Mouse (Mus musculus): Measurements from ENCODE around the gene Dnajc13.

The Dnajc13 gene

GRCm38 (mm10) chr9:104254408-104255180 lies 8.1 kb downstream of the Dnajc13 start:
- DNase-seq (ENCODE audit: low spot score), result no peak

DNA sequence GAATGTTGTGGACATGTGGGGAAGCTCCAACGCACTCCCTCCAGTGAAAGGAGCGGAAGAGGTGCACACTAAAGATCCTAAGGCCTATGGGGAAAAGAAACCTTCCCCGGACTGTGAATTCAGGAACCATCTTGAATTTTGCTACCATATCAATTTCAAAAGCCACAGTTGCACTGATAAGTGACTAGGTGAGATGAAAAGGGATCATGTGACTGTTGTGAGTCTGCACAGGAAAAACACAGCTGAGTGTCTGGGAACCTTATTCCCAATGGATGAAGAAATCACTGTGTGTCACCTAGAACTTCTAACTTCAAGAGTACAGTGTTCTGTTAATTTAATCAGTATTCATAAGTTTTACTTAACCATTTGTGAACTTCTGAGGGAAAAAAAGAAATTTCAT lies 10.1 kb downstream of the Dnajc13 start:
- no peak for DNase-seq (ENCODE audit: low spot score)

DNA sequence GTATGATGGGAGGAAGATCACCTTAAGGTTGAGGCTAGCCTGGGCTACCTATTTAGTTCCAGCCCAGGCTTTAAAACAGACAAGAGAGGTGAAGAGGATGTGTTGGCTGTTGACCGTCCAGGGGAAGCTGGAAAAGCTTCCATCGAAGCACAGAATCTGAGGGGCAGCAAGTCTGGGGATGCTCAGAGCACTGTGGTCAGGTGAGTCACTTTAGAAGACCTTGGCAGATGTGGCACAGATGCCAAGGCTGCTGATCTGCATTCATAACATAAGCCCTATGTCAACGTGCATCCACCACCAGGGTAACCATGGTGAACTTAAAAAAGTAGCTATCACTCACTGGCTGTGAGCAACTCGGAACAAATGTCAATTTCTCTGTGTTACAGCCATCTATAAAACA lies 11.0 kb downstream of the Dnajc13 start:
- DNase-seq (ENCODE audit: low spot score), result no peak

GRCm38 (mm10) chr9:104251111-104251510 lies 11.6 kb downstream of the Dnajc13 start:
- DNase-seq (ENCODE audit: low spot score), result no peak

DNA sequence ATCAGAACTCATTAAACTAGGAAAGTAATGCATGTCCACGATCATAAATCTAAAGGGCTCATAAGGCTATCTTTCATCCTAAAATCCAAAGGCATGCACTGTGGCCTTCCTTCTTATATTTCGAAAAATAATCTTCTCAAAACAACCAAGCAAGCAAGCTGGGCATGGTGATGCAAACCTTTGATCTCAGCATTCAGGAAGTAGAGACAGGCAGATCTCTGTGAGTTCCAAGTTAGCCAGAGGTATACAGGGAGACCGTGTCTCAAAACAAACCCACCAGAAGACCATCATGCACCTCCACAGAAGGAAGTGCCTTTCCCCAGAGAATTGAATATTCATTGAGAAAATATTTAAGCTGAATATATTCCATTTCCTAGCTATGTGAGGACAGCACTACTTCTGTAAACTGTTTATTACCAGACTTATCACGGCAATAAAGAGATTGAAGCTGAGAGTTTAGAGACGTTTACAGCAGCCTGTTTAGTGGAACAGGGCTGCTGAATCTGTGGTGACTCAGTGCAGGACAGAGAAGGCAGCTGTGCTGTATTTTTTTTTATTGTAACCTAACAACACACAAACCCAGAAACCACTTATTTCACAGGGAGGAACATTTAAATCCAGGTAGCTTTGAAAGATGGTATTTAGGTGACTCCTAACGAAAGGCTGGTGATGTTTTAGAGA lies 15.3 kb downstream of the Dnajc13 start:
- no peak for DNase-seq (ENCODE audit: low spot score)

DNA sequence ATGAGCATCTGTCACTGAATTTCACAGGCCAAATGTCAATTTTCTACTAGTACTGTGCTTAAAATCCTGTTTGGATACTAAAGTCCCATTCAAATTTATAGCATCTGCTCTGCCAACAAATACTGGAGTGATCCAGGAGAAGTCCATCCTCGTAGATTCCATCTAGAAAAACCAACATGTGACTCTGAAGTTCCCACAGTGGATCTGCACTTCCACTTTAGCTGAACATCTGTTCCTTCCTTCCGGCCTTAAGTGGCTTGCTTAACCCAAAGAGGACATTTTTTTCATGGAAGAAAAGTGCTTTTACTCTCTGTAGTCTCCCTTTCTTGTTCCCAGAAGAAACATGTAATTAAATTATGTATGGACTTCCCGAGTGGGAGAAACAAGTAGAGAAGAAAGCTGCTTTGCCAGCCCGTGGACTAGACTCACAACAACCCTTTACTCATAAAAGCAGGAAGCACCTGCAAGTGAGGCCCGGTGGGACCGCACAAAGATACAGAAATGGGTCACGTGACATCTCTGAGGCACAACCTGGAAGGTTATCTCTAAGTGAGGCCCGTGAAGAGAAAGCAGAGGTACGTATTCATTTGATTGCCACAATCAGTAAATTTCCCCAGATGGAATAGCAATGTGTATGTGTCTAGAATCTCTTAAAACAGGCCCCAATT lies 18.8 kb downstream of the Dnajc13 start:
- no peak for DNase-seq (ENCODE audit: low spot score)

- DNase-seq (ENCODE audit: low spot score), result no peak
These were observed 22.6 kb downstream of the Dnajc13 start for GRCm38 (mm10) chr9:104240146-104240545.

DNA sequence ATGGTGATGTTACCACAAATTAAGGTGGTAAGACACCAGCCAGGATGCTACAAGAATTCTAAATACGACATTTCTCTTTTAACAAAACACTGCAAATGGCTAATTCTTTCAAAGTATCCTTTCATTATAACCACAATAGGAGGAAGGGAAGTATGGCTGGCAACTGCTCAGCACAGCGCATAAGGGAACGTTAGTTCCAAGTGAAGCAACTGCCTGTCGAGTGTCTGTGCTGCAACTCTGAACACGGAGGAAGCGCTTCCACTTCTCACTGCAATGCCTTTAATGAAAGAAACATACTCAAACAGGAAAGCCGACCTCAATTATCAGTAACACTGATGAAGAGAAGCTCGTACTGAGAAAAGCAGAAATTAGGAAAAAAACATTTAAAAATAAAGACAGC lies 23.7 kb downstream of the Dnajc13 start:
- DNase-seq (ENCODE audit: low spot score), result no peak

DNA sequence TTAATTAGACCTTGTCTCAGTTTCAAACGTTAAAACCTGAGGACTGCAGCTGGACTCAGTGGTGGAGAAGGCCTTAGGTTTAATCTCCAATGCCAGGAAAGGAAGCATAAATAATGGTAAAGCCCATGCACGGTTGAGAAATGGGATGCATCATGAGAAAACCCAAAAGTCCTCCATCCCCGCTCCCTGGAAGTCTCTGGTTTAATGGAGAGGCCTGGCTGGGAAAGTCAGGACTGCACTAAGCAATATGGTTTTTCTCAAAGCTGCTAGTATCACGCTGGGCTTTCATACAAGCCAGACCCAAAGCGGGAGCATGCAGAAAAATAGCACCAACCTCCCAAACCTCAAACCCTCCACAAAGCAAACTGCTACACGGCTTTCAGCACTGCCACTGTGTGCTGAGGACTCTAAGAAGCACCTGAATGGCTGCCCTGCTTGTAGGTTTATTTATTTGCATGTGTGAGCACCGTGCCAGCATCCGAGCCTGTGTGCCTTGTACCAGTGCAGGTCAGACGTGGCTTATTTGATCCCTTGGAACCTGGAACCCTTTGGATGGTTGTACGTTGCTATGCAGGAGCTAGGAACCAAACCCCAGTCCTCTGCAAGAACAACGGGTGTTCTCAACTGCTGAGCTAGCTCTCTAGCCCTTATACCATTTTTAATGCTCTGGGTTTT lies 26.3 kb downstream of the Dnajc13 start:
- no peak for DNase-seq (ENCODE audit: low spot score)

GRCm38 (mm10) chr9:104235751-104236150 lies 27.0 kb downstream of the Dnajc13 start:
- no peak for DNase-seq (ENCODE audit: low spot score)

GRCm38 (mm10) chr9:104233815-104234214 lies 28.9 kb downstream of the Dnajc13 start:
- no peak for DNase-seq (ENCODE audit: low spot score)

GRCm38 (mm10) chr9:104233060-104233459 lies 29.7 kb downstream of the Dnajc13 start:
- DNase-seq (ENCODE audit: low spot score), result no peak

GRCm38 (mm10) chr9:104232004-104232403 lies 30.7 kb downstream of the Dnajc13 start:
- DNase-seq (ENCODE audit: low spot score), result no peak

- no peak for DNase-seq (ENCODE audit: low spot score)
These were observed 51.3 kb downstream of the Dnajc13 start for GRCm38 (mm10) chr9:104211402-104211801.

GRCm38 (mm10) chr9:104203851-104204250 lies 58.9 kb downstream of the Dnajc13 start:
- DNase-seq (ENCODE audit: low spot score), result peak; percentile 68

DNA sequence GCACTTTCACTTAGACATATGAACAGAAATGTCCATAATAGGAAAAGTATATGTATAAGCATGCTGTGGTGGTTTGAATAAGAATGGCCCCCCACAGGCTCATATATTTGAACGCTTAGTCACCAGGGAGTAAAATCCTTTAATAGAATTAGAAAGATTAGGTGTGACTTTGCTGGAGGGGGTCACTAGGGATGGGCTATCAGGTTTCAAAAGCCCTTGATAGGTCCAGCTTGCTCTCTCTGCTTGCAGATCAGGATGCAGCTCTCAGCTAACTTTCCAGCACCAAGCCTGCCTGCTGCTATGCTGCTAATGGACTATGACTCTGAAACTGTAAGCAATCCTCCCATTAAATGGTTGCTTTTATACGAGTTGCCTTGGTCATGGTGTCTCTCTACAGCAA lies 68.2 kb downstream of the Dnajc13 start:
- no peak for DNase-seq (ENCODE audit: low spot score)

GRCm38 (mm10) chr9:104193900-104194299 lies 68.8 kb downstream of the Dnajc13 start:
- DNase-seq (ENCODE audit: low spot score), result no peak

DNA sequence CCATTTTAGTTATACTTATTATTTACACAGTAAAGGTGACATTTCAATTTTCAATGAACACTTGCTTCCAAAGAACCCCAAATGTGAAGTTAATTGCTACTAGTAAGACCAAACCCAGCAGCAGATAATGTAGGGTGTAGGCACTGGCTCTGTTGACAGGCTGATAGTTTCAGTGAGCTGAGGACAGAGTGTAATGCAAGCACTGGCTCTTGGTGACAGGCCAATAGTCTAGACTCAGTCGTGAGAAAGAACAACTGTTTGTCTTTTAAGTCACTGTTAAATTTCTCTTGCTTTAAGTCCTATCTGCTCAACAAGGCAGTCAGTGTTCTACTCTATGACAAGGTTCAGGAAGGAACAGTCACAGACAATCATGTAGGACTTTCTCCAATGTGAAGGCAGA lies 69.4 kb downstream of the Dnajc13 start:
- DNase-seq (ENCODE audit: low spot score), result no peak

DNA sequence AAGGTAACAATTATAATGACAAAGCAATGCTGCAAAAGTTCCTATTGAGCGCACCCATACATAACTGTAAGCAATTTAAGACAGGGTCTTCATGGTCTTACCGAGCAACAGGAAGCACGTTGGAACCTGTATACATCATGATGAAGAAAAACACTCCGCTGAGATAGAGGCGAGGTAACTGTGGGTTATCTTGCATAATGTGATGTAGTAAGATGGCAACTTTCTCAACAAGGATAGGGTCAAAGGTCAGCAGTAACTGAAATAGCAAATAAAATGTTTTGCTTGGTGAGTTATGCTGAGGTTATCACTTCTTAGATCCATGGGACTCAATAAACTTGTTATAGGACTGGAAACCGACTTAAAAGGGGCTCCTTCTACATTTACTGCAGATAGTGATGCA lies 70.2 kb downstream of the Dnajc13 start:
- no peak for DNase-seq (ENCODE audit: low spot score)

- DNase-seq (ENCODE audit: low spot score), result no peak
These were observed 73.1 kb downstream of the Dnajc13 start for GRCm38 (mm10) chr9:104189657-104190056.

- DNase-seq (ENCODE audit: low spot score), result no peak
These were observed 74.0 kb downstream of the Dnajc13 start for GRCm38 (mm10) chr9:104188704-104189103.

DNA sequence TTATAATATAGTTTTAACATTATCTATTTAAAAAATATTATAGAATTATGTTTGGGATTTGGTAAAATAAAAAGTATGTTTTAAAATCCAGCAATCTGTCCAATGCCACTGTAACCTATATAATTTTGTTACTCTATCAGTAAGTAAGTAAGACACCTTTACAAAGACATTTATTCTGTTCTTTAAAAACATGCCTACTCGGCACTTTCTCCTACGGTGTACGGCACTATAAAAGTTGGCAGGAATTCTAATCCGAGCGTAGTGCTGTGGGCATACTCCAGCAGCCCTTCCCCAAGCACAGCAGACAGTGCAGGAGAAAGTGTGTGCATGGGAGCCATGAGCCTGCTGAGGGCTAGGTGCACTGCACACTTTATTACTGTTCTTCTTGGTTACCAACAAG lies 75.7 kb downstream of the Dnajc13 start:
- DNase-seq (ENCODE audit: low spot score), result no peak

- DNase-seq (ENCODE audit: low spot score), result no peak
These were observed 79.5 kb downstream of the Dnajc13 start for GRCm38 (mm10) chr9:104183181-104183580.
